Mouse (Mus musculus) forebrain, embryonic 11.5 days (tissue): ENCODE measurements at regions not wholly inside any gene's neighbourhood (a gene's known extent, or its start where the extent isn't known, plus 50 kb on each side); places are given as distances from the start of the nearest gene placed in this dataset.

Experiments used
- ATAC-seq: fragments of 200-750 bp; cut with Nextera tagmentation; replicated peaks from 2 replicates; pipeline ENCODE4 v1.8.0; 2017; ENCODE audit warnings: moderate TSS enrichment; ENCODE audit not compliant: low FRiP score
- DNase-seq: peaks from one replicate; pipeline ENCODE4 v3.0.0-alpha.2; 2017; ENCODE audit warnings: low spot score
- H3K27ac ChIP-seq: fragments of 300-500 bp; sonication (generic); 2 replicates; pipeline ENCODE4 v1.5.1; 2014; ENCODE audit warnings: low read depth, low read length
- H3K27me3 ChIP-seq: fragments of 300-500 bp; sonication (generic); 2 replicates; pipeline ENCODE4 v1.6.1; 2014; ENCODE audit warnings: mild to moderate bottlenecking, low read length, mixed read lengths; ENCODE audit not compliant: control insufficient read depth, insufficient read depth
- H3K36me3 ChIP-seq: fragments of 300-500 bp; sonication (generic); 2 replicates; pipeline ENCODE4 v1.6.1; 2014; ENCODE audit warnings: mild to moderate bottlenecking, low read length, moderate library complexity, mixed read lengths; ENCODE audit not compliant: control insufficient read depth, insufficient read depth
- H3K4me1 ChIP-seq: fragments of 300-500 bp; sonication (generic); replicated peaks from 2 replicates; pipeline ENCODE4 v1.6.1; 2014; ENCODE audit warnings: low read length, mixed read lengths; ENCODE audit not compliant: control insufficient read depth, insufficient read depth
- H3K4me2 ChIP-seq: fragments of 300-500 bp; sonication (generic); 2 replicates; pipeline ENCODE4 v1.6.1; 2014; ENCODE audit warnings: low read depth, mild to moderate bottlenecking, low read length, moderate library complexity, mixed read lengths; ENCODE audit not compliant: severe bottlenecking
- H3K4me3 ChIP-seq: fragments of 300-500 bp; sonication (generic); 2 replicates; pipeline ENCODE4 v1.5.1; 2014; ENCODE audit warnings: low read depth, low read length
- H3K9ac ChIP-seq: fragments of 300-500 bp; sonication (generic); 2 replicates; pipeline ENCODE4 v1.6.1; 2014; ENCODE audit warnings: low read length
- H3K9me3 ChIP-seq: fragments of 300-500 bp; sonication (generic); 2 replicates; pipeline ENCODE4 v1.6.1; 2016; ENCODE audit warnings: low read length, mixed read lengths; ENCODE audit not compliant: control insufficient read depth
- WGBS: fragments of 180-500 bp; shearing (Covaris S2); extraction: QIAGEN DNeasy Blood & Tissue Kit; methylation state at CpG from one replicate; pipeline ENCODE4 v1.1.7; 2014; 5-methylcytosine and 5-hydroxymethylcytosine counted together

- no peaks in the 10 kb centered on the region for H3K27me3 ChIP-seq
- H3K9ac ChIP-seq = no peak overlapping the region
- peak overlapping the region; percentile 55 for H3K27ac ChIP-seq
- no peaks in the 10 kb centered on the region for H3K36me3 ChIP-seq
- H3K9me3 ChIP-seq = no peaks in the 10 kb centered on the region
- DNase-seq (peak; percentile 44), ATAC-seq (no peak)
- peaks cover 2% of the 10 kb centered on the region; the same call in 1 of the 2 replicates for H3K4me1 ChIP-seq
- no peak overlapping the region for H3K4me3 ChIP-seq
- no peak overlapping the region for H3K4me2 ChIP-seq
- 60% methylated on average over 15 of the region's 15 CpGs for WGBS
Observed at GRCm38 (mm10) chr12:109745731-109746484, 145.8 kb upstream of the Rtl1 start.

- ATAC-seq (no peak), DNase-seq (peak; percentile 46)
- WGBS = 87% methylated on average over 5 of the region's 5 CpGs
- no peak overlapping the region for H3K9ac ChIP-seq
- H3K27me3 ChIP-seq = no peaks in the 10 kb centered on the region
- H3K4me3 ChIP-seq = no peak overlapping the region
- H3K4me1 ChIP-seq = peaks cover 2% of the 10 kb centered on the region; the same call in 1 of the 2 replicates
- H3K4me2 ChIP-seq = no peak overlapping the region
- no peaks in the 10 kb centered on the region for H3K9me3 ChIP-seq
- H3K36me3 ChIP-seq = no peaks in the 10 kb centered on the region
- H3K27ac ChIP-seq = no peak overlapping the region
Observed at GRCm38 (mm10) chr12:109747201-109747600, 147.1 kb upstream of the Rtl1 start.

- no peak for ATAC-seq
- no peak overlapping the region for H3K27ac ChIP-seq
Observed at GRCm38 (mm10) chr12:109747776-109748175, 147.6 kb upstream of the Rtl1 start.

GRCm38 (mm10) chr12:109748326-109749059 lies 148.4 kb upstream of the Rtl1 start:
- no peaks in the 10 kb centered on the region for H3K9me3 ChIP-seq
- H3K4me3 ChIP-seq = no peak overlapping the region
- DNase-seq = peak; percentile 39
- H3K4me2 ChIP-seq = no peak overlapping the region
- ATAC-seq = no peak
- no peak overlapping the region for H3K9ac ChIP-seq
- H3K36me3 ChIP-seq = no peaks in the 10 kb centered on the region
- H3K27ac ChIP-seq = no peak overlapping the region
- peaks cover 2% of the 10 kb centered on the region; the same call in 1 of the 2 replicates for H3K4me1 ChIP-seq
- no peaks in the 10 kb centered on the region for H3K27me3 ChIP-seq
- 85% methylated on average over 12 of the region's 12 CpGs for WGBS

More at GRCm38 (mm10) chr12:109747776-109748175, 147.6 kb upstream of the Rtl1 start:
- H3K9me3 ChIP-seq = no peaks in the 10 kb centered on the region
- H3K4me1 ChIP-seq = peaks cover 2% of the 10 kb centered on the region; the same call in 1 of the 2 replicates
- no peak overlapping the region for H3K9ac ChIP-seq
- peak; percentile 39 for DNase-seq
- H3K36me3 ChIP-seq = no peaks in the 10 kb centered on the region
- no peak overlapping the region for H3K4me2 ChIP-seq
- no peaks in the 10 kb centered on the region for H3K27me3 ChIP-seq
- 89% methylated on average over 13 of the region's 13 CpGs for WGBS
- H3K4me3 ChIP-seq = no peak overlapping the region

- Histone ChIP-seq H3K36me3 (no peaks in the 10 kb centered on the region), H3K4me3 (0 out of 2 replicates have a peak overlapping the region, but pooled peaks have one; percentile 18), H3K4me1 (peaks cover 2% of the 10 kb centered on the region; the same call in 1 of the 2 replicates), H3K27me3 (no peaks in the 10 kb centered on the region), H3K9ac (peak overlapping the region; percentile 44), H3K27ac (peak overlapping the region; percentile 53; the same call in 1 of the 2 replicates), H3K4me2 (peak overlapping the region; percentile 41), H3K9me3 (no peaks in the 10 kb centered on the region)
- DNase-seq = no peak
- ATAC-seq = no peak; the same call in none of the 2 replicates
- WGBS = 68% methylated on average over 2 of the region's 2 CpGs
Observed at GRCm38 (mm10) chr12:109749256-109749655, 149.1 kb upstream of the Rtl1 start.

GRCm38 (mm10) chr12:109749711-109750243 lies 149.6 kb upstream of the Rtl1 start:
- H3K27ac ChIP-seq = peak overlapping the region; percentile 53; the same call in 1 of the 2 replicates
- peak overlapping the region; percentile 18; the same call in 1 of the 2 replicates for H3K4me3 ChIP-seq
- H3K9ac ChIP-seq = peak overlapping the region; percentile 44
- DNase-seq = peak; percentile 83
- WGBS = 10% methylated on average over 14 of the region's 14 CpGs
- ATAC-seq = peak; percentile 80
- peaks cover 2% of the 10 kb centered on the region; the same call in 1 of the 2 replicates for H3K4me1 ChIP-seq
- no peaks in the 10 kb centered on the region for H3K9me3 ChIP-seq
- H3K36me3 ChIP-seq = no peaks in the 10 kb centered on the region
- H3K27me3 ChIP-seq = no peaks in the 10 kb centered on the region
- H3K4me2 ChIP-seq = peak overlapping the region; percentile 41

GRCm38 (mm10) chr12:109754986-109755385 lies 154.9 kb upstream of the Rtl1 start:
- H3K9me3 ChIP-seq = no peaks in the 10 kb centered on the region
- WGBS = 83% methylated on average over 7 of the region's 7 CpGs
- H3K36me3 ChIP-seq = no peaks in the 10 kb centered on the region
- ATAC-seq (no peak), DNase-seq (peak; percentile 48)
- no peak overlapping the region for H3K9ac ChIP-seq
- H3K27ac ChIP-seq = no peak overlapping the region
- no peak overlapping the region for H3K4me3 ChIP-seq
- no peaks in the 10 kb centered on the region for H3K4me1 ChIP-seq
- H3K27me3 ChIP-seq = no peaks in the 10 kb centered on the region
- H3K4me2 ChIP-seq = no peak overlapping the region

GRCm38 (mm10) chr12:109764293-109764692 lies 164.2 kb upstream of the Rtl1 start:
- 79% methylated on average over 4 of the region's 4 CpGs for WGBS
- Histone ChIP-seq H3K9ac (no peak overlapping the region), H3K36me3 (no peaks in the 10 kb centered on the region)

More at GRCm38 (mm10) chr12:109764293-109764692, 164.2 kb upstream of the Rtl1 start:
- Histone ChIP-seq H3K9me3 (no peaks in the 10 kb centered on the region), H3K4me1 (no peaks in the 10 kb centered on the region), H3K27me3 (no peaks in the 10 kb centered on the region), H3K4me2 (no peak overlapping the region), H3K27ac (no peak overlapping the region), H3K4me3 (no peak overlapping the region)
- ATAC-seq (no peak), DNase-seq (no peak)
